Mouse (Mus musculus) E14TG2a.4 (cell line): ENCODE data around the gene Sptb.

Experiments
- CTCF ChIP-seq: conservative IDR thresholded peaks from 2 replicates; pipeline ENCODE4 v1.5.1; 2014; ENCODE audit warnings: low read length
- NANOG ChIP-seq: IDR thresholded peaks from 2 replicates; pipeline ENCODE4 v1.6.1; 2014; ENCODE audit warnings: borderline replicate concordance, low read length, mixed read lengths
- POU5F1 ChIP-seq: IDR thresholded peaks from 2 replicates; pipeline ENCODE4 v1.6.1; 2014; ENCODE audit warnings: low read length, borderline replicate concordance

GRCm38 (mm10) chr12:76685647-76686046 lies 24.7 kb downstream of the Sptb start:
- TF ChIP-seq CTCF (no peak), NANOG (no peak), POU5F1 (no peak)
